Mouse (Mus musculus) mouse embryonic stem cell (cell line): Measurements from ENCODE around the gene Mfap5.
"Not testable (repeated sequence)": the region's sequence is repeated elsewhere in the genome, so short reads cannot be mapped to it uniquely, and the experiment has no call there.

ENCODE experiments used
- in situ Hi-C, 2 experiments: fragments of 300-500 bp; cut with MboI; formaldehyde crosslinking; loops; 1 replicate in 1 of 2; 3 replicates in 1 of 2; pipeline ENCODE4 v1.14.3; 2019 to 2020; ENCODE audit warnings: low sequenced_read_pairs in 2 of 2, low pct_unique_long_range_greater_than_20kb in 1 of 2, mixed read lengths in 1 of 2; ENCODE audit not compliant: unreplicated experiment in 1 of 2

Gene Mfap5

DNA sequence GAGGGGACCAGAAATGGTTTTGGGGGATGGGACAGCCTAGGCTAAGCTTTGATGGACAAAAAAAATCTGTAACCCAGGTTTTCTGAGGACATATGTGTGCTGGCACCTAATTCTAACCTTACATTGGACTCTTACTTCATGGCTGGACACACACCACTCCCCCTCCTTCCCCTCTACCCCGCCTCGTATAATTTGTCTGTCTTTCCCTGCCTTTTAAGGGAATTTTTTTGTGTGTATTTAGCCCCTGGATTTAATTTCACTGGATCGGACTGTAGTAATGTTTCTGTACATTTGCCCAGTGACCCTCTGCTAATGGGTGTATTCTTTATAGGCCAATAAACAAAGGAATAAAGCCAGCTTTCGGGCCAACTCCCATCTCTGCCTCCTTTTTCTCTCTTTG, 604 bp upstream of the Mfap5 start:
- in situ Hi-C loops = no loop called here

DNA sequence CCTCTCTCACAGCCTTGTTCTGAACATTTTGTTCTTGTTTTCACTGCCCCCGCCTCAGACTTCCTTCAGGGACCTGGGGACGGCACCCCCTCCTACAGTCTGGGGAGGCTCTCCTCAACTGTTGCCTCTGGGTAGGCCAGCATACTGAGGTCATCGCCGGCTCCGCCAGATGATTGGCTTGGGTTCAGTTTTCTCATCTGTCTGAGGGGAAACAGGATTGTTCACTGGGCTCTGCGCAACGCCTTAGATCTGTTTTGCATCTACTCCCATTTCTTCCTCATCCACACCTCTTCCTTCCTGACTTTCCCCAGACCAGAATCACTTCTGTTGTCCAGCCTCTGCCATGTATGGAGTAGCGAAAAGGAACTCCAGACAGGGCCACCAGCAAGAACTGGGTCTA, 2.8 kb downstream of the Mfap5 start:
- in situ Hi-C loops = no loop called here

GRCm38 (mm10) chr6:122512914-122513878, 7.6 kb downstream of the Mfap5 start:
- in situ Hi-C loops = loop anchor here in 1 of 2 experiments (10.0 kb wide), 1 partner anchor 108 kb away; no protein-coding TSS in a partner anchor

DNA sequence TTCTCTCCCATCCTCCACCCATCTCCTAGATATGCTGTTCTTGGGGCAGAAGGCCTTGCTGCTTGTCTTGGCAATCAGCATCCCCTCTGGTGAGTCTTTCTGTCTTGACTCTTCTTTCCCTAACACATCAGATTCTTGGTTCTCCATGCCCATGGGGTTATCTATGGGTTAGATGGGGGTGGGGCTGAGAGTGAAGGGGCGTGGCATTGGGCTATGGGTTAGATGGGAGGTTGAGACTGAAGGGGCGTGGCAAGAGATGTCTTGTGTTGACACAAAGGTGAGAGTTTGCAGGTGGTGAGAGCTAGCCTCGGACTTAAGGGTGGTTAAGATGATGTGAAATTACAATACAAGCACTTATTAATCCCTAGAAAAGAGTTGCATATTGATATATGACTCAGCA, 8.7 kb downstream of the Mfap5 start:
- in situ Hi-C loops = loop anchor here in 1 of 2 experiments (10.0 kb wide), 1 partner anchor 110 kb away; no protein-coding TSS in a partner anchor

- in situ Hi-C loops = loop anchor here in 1 of 2 experiments (10.0 kb wide), 1 partner anchor 111 kb away; no protein-coding TSS in a partner anchor
Observed at GRCm38 (mm10) chr6:122515762-122516161, 10.1 kb downstream of the Mfap5 start.

DNA sequence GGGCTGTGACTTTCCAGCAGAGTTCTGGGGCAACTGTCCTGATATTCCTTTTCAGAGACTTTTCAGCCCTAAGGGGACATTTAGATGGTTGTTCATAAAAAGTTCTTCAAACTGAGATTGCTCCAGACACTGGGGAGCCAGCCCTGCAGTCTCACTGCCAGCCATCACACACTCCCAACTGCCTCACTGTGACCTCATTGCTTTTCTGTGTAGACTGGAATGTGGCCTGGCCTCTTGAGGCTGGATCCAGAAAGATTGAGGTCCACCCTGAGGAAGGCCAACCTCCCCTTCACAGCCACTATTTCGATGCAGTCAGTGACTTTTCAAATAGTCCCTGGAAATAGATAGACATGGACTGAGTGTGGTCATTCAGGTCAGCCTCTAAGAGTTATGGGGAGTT, 12.0 kb downstream of the Mfap5 start:
- in situ Hi-C loops = loop anchor here in 1 of 2 experiments (10.0 kb wide), 1 partner anchor 113 kb away; no protein-coding TSS in a partner anchor

DNA sequence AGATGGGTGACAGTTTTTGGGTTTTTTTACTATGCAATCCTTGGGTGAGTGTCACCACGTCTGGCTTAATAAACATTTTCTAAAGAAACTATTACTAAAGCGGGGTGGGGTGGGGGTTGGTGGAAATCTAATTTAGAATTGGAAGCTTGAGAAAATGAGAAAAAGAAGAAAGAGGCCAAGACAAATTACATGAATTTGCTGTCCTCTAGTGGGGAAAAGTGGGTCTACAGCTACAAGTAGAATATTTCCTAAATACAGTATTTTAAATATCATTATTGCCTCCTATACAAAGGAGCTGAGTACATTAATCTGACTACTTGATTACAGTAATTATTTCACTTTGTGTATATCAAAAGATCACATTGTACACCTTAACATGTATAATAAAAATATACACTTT, 13.7 kb downstream of the Mfap5 start:
- in situ Hi-C loops = loop anchor here in 1 of 2 experiments (10.0 kb wide), 1 partner anchor 115 kb away; no protein-coding TSS in a partner anchor

DNA sequence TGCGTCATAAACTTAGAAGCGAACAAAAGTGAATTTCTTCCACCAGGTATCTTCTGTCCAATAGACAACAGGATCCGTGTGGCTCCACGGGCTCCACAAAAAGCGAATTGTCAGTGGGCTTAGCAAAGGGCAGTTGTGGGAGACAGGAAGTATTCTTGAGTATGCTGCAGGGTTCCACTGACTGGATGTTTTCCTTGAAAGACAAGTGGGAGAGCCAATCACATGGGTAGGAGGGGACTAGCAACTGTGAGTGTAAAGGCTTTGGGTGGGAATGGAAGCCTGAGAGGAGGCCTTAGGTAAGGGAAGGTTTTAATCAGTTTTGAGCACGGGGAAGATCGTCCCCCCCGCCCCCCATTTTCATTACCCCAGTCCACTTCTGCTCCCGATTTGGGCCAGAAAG, 16.9 kb downstream of the Mfap5 start:
- in situ Hi-C loops = no loop called here

- in situ Hi-C loops = no loop called here
Observed at GRCm38 (mm10) chr6:122523289-122523688, 17.6 kb downstream of the Mfap5 start.

GRCm38 (mm10) chr6:122527596-122527995, 22.0 kb downstream of the Mfap5 start:
- in situ Hi-C loops = no loop called here

DNA sequence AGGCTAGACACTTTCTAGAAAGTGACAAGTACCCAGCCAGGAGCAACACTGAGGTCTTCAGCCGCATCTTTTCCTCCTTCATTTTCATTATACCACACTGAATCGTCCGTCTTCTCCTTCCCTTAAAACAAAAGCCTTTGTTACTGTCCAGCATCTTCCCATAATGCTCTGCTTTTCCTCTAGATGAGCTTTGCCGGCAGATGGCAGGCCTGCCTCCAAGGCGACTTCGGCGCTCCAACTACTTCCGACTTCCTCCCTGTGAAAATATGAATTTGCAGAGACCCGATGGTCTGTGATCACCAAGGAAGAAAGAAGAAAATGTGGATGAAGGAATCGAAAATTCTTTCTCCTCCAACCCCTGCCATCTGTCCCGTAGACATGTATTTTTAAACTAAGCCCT, 22.5 kb downstream of the Mfap5 start:
- in situ Hi-C loops = no loop called here

DNA sequence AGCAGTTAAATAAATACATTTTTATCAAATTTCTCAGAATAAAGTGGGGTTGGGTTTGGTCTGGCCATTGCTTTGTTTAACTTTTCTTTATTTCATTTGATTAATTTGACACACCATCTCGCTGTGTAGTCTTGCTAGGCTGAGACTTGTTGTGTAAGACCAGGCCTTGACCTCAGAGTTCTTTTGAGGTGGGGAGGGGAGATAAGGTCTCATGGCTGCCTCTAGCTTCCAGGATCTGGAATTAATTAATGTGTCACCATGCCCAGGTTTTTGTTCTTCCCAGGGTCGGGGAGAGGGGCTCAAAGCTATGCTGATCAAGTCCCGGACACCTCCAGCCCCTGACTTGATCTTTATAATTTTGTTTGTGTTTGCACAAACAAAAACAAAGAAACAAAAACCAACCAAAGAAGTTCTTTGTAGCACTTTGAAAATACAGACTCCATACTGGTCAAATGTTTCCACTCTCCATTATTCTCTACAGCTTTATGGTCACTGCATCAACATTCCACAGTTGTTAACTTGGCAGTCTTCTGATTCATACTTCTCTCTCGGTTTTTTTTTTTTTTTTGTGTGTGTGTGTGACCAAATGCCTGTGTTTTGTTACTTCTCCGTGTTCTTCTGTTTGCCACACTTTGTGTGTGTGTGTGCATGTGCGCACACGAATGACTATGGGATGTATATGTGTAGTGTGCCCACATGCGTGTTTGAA, 26.0 kb downstream of the Mfap5 start:
- in situ Hi-C loops = no loop called here

DNA sequence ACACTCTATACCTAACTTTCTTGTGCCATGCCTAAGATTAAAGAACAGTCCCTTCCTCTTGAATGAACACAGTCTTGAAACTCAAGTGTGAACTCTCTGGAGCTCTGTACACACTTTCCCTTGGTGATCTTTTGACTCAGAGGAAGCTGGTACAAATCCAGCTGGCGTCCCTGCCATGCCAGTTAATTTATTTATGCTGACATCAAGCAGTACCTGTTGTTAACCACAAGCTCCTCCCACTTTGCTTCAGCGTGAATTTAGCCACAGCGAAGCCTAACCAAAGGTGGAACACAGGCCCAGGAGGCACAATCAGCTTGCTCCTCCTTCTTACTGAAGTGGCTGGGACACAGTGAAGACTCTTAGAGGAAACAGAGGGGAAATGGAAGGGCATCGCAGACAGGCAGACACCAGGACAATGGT, 27.2 kb downstream of the Mfap5 start:
- in situ Hi-C loops = no loop called here

DNA sequence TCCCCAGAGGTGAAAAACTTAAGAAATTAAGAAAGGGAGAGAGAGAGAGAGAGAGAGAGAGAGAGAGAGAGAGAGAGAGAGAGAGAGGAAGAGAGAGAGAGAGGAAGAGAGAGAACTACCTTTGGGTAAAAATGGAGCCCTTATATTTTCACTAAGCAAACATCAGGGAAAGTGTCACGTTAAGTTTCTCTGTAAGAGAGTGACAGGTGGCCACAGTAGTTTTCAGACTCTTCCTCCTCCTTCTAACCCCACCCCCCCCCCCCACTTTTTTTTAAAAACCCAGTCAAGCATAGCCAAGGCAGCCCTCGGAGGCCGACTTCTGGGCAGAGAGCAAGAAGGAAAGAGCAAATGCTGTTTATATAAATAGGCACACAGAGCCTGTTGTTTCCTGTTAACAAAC, 28.4 kb downstream of the Mfap5 start:
- in situ Hi-C loops = no loop called here

DNA sequence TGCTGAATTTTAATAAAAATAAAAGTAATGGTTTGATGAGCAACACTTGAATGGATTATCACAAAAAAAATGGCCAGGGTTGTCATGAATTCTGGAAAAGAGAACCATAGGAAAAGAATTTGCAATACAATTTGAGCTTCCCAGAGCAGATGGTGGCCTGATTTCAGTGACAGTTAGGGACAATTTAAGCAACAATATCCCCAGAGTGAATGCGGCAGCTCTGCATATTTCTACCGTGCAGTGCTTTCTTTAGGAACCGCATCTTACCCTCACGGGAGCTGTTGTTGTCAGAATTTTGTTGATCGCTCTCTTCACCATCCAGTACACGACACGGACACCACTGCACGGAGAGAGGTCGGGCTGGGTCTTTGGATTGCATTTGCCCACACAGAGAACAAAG, 33.9 kb downstream of the Mfap5 start:
- in situ Hi-C loops = no loop called here

GRCm38 (mm10) chr6:122542459-122542858, 36.8 kb downstream of the Mfap5 start:
- in situ Hi-C loops = not testable (repeated sequence)

- in situ Hi-C loops = no loop called here
Observed at GRCm38 (mm10) chr6:122543574-122543973, 37.9 kb downstream of the Mfap5 start.

DNA sequence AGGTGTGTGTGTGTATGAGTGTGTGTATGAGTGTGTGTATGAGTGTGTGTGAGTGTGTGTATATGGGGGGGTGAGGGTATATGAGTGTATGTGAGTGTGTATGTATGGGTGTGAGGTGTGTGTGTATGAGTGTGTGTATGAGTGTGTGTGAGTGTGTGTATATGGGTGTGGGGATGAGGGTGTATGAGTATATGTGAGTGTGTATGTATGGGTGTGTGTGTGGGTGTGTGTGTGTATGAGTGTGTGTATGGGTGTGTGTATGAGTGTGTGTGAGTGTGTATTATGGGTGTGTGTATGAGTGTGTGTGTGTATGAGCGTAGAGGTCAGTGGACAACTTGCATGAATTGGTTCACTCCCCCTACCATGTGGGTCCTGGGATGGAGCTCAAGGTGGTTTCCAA, 39.0 kb downstream of the Mfap5 start:
- in situ Hi-C loops = no loop called here

DNA sequence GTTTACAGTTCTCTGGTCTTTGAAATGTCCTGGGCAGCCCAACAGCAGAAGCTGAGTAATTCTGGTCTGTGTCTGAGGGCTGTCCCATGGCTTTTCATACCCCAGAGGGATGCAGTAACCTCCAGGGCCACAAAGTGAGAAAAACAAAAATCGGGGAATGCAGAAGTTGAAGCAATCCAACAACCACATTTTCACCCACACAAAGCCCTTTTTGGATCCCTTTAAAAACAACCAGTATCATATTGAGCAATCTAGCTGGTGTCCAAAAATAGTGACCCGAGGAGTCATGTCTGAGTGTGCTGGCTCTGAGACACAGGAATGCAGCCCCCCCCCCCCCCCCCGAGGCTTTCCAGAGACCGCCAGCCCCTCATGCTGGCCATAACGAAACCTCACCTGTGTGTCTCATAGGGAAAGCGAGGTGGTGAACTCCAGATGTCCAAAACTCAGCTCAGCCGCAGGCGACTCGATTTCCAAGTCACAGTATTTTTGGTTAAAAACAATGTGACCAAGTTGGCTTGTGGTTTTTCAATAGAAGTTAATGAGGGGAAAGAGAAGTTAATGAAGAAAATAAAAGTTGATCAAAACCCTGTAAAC, 39.7 kb downstream of the Mfap5 start:
- in situ Hi-C loops = no loop called here
